Mouse (Mus musculus): Measurements from ENCODE around the gene Prkn. TPM values are rescaled to one million over a fixed set of nuclear protein-coding genes. Genes with fewer than 3 reads are reported as not detected.

Prkn gene
- total and polyA plus RNA-seq, 3 experiments = 0.86 to 5.7 (median 2.3) TPM

- DNase-seq (ENCODE audit: low spot score) (no peak), ATAC-seq (ENCODE audit: extremely low read depth, insufficient number of reproducible peaks, low FRiP score, poor library complexity, severe bottlenecking) (no peak)
- no peaks in the 10 kb centered on the region for H3K4me1 ChIP-seq (ENCODE audit: insufficient read depth, low read depth, low read length)
- no peak overlapping the region for H3K4me3 ChIP-seq (ENCODE audit: low read depth, low read length)
- no peak for TF ChIP-seq GATA2 (IDR thresholded peaks at IDR 0.05; ENCODE audit: borderline replicate concordance, low read depth, low read length)
- no peak for TF ChIP-seq CTCF (IDR thresholded peaks at IDR 0.05; ENCODE audit: low read depth, low read length)
- TF ChIP-seq GATA1 (IDR thresholded peaks at IDR 0.05; ENCODE audit: borderline replicate concordance, low read length) = no peak
- TF ChIP-seq POLR2AphosphoS5 (IDR thresholded peaks at IDR 0.05; ENCODE audit: insufficient replicate concordance, low read depth, low read length) = no peak
- TF ChIP-seq TAL1 (conservative IDR thresholded peaks at IDR 0.05; ENCODE audit: low read depth, low read length) = no peak
- peaks cover 8% of the 10 kb centered on the region for H3K27me3 ChIP-seq (ENCODE audit: insufficient read depth, low read length)
- no peaks in the 10 kb centered on the region for H3K36me3 ChIP-seq (replicated peaks)
- no peaks in the 10 kb centered on the region for H3K9me3 ChIP-seq (replicated peaks)
Measured at GRCm38 (mm10) chr17:11727101-11727500, 886.9 kb downstream of the Prkn start.

GRCm38 (mm10) chr17:11728294-11728693, 888.1 kb downstream of the Prkn start:
- H3K27me3 ChIP-seq (ENCODE audit: insufficient read depth, low read length) = peaks cover 11% of the 10 kb centered on the region
- no peak for DNase-seq (ENCODE audit: low spot score)
- no peaks in the 10 kb centered on the region for H3K4me1 ChIP-seq (ENCODE audit: insufficient read depth, low read depth, low read length)
- H3K9me3 ChIP-seq (replicated peaks) = no peaks in the 10 kb centered on the region
- no peak overlapping the region for H3K4me3 ChIP-seq (ENCODE audit: low read depth, low read length)
- TF ChIP-seq CTCF (IDR thresholded peaks at IDR 0.05; ENCODE audit: low read depth, low read length) = no peak
- no peak for TF ChIP-seq TAL1 (conservative IDR thresholded peaks at IDR 0.05; ENCODE audit: low read depth, low read length)
- TF ChIP-seq GATA2 (IDR thresholded peaks at IDR 0.05; ENCODE audit: borderline replicate concordance, low read depth, low read length) = no peak
- TF ChIP-seq POLR2AphosphoS5 (IDR thresholded peaks at IDR 0.05; ENCODE audit: insufficient replicate concordance, low read depth, low read length) = no peak
- no peak for TF ChIP-seq GATA1 (IDR thresholded peaks at IDR 0.05; ENCODE audit: borderline replicate concordance, low read length)
- no peak for ATAC-seq (ENCODE audit: extremely low read depth, insufficient number of reproducible peaks, low FRiP score, poor library complexity, severe bottlenecking)
- H3K36me3 ChIP-seq (replicated peaks) = no peaks in the 10 kb centered on the region

GRCm38 (mm10) chr17:11730656-11731594, 890.7 kb downstream of the Prkn start:
- DNase-seq (ENCODE audit: low spot score) (no peak), ATAC-seq (ENCODE audit: extremely low read depth, insufficient number of reproducible peaks, low FRiP score, poor library complexity, severe bottlenecking) (no peak)
- Histone ChIP-seq H3K4me3 (ENCODE audit: low read depth, low read length) (no peak overlapping the region), H3K27me3 (ENCODE audit: insufficient read depth, low read length) (peaks cover 9% of the 10 kb centered on the region), H3K4me1 (ENCODE audit: insufficient read depth, low read depth, low read length) (no peaks in the 10 kb centered on the region), H3K36me3 (replicated peaks) (no peaks in the 10 kb centered on the region), H3K9me3 (replicated peaks) (no peaks in the 10 kb centered on the region)
- TF ChIP-seq POLR2AphosphoS5 (IDR thresholded peaks at IDR 0.05; ENCODE audit: insufficient replicate concordance, low read depth, low read length) = no peak
- TF ChIP-seq GATA1 (IDR thresholded peaks at IDR 0.05; ENCODE audit: borderline replicate concordance, low read length) = no peak
- no peak for TF ChIP-seq CTCF (IDR thresholded peaks at IDR 0.05; ENCODE audit: low read depth, low read length)
- TF ChIP-seq TAL1 (conservative IDR thresholded peaks at IDR 0.05; ENCODE audit: low read depth, low read length) = no peak
- TF ChIP-seq GATA2 (IDR thresholded peaks at IDR 0.05; ENCODE audit: borderline replicate concordance, low read depth, low read length) = no peak

- Histone ChIP-seq H3K4me3 (ENCODE audit: low read depth, low read length) (no peak overlapping the region; the same call in 1 of the 2 replicates), H3K9me3 (replicated peaks) (no peaks in the 10 kb centered on the region), H3K27me3 (ENCODE audit: insufficient read depth, low read length) (peaks cover 9% of the 10 kb centered on the region), H3K4me1 (ENCODE audit: insufficient read depth, low read depth, low read length) (no peaks in the 10 kb centered on the region), H3K36me3 (replicated peaks) (no peaks in the 10 kb centered on the region)
- DNase-seq (ENCODE audit: low spot score) (no peak), ATAC-seq (ENCODE audit: extremely low read depth, insufficient number of reproducible peaks, low FRiP score, poor library complexity, severe bottlenecking) (no peak)
- TF ChIP-seq CTCF (IDR thresholded peaks at IDR 0.05; ENCODE audit: low read depth, low read length) (no peak), GATA2 (IDR thresholded peaks at IDR 0.05; ENCODE audit: borderline replicate concordance, low read depth, low read length) (no peak), GATA1 (IDR thresholded peaks at IDR 0.05; ENCODE audit: borderline replicate concordance, low read length) (no peak), POLR2AphosphoS5 (IDR thresholded peaks at IDR 0.05; ENCODE audit: insufficient replicate concordance, low read depth, low read length) (no peak), TAL1 (conservative IDR thresholded peaks at IDR 0.05; ENCODE audit: low read depth, low read length) (no peak)
Measured at GRCm38 (mm10) chr17:11735158-11735877, 895.1 kb downstream of the Prkn start.

GRCm38 (mm10) chr17:11736531-11736930, 896.3 kb downstream of the Prkn start:
- no peak for ATAC-seq (ENCODE audit: extremely low read depth, insufficient number of reproducible peaks, low FRiP score, poor library complexity, severe bottlenecking)
- H3K9me3 ChIP-seq (replicated peaks) = no peaks in the 10 kb centered on the region

GRCm38 (mm10) chr17:11737905-11738304, 897.7 kb downstream of the Prkn start:
- Histone ChIP-seq H3K4me3 (ENCODE audit: low read depth, low read length) (no peak overlapping the region), H3K27me3 (ENCODE audit: insufficient read depth, low read length) (peaks cover 12% of the 10 kb centered on the region), H3K9me3 (replicated peaks) (no peaks in the 10 kb centered on the region), H3K36me3 (replicated peaks) (no peaks in the 10 kb centered on the region), H3K4me1 (ENCODE audit: insufficient read depth, low read depth, low read length) (no peaks in the 10 kb centered on the region)
- DNase-seq (ENCODE audit: low spot score) (no peak), ATAC-seq (ENCODE audit: extremely low read depth, insufficient number of reproducible peaks, low FRiP score, poor library complexity, severe bottlenecking) (no peak)
- no peak for TF ChIP-seq TAL1 (conservative IDR thresholded peaks at IDR 0.05; ENCODE audit: low read depth, low read length)
- no peak for TF ChIP-seq GATA1 (IDR thresholded peaks at IDR 0.05; ENCODE audit: borderline replicate concordance, low read length)
- no peak for TF ChIP-seq CTCF (IDR thresholded peaks at IDR 0.05; ENCODE audit: low read depth, low read length)
- no peak for TF ChIP-seq POLR2AphosphoS5 (IDR thresholded peaks at IDR 0.05; ENCODE audit: insufficient replicate concordance, low read depth, low read length)

More at GRCm38 (mm10) chr17:11736531-11736930, 896.3 kb downstream of the Prkn start:
- Histone ChIP-seq H3K4me1 (ENCODE audit: insufficient read depth, low read depth, low read length) (no peaks in the 10 kb centered on the region), H3K27me3 (ENCODE audit: insufficient read depth, low read length) (peaks cover 15% of the 10 kb centered on the region), H3K4me3 (ENCODE audit: low read depth, low read length) (no peak overlapping the region), H3K36me3 (replicated peaks) (no peaks in the 10 kb centered on the region)
- no peak for DNase-seq (ENCODE audit: low spot score)
- TF ChIP-seq GATA1 (IDR thresholded peaks at IDR 0.05; ENCODE audit: borderline replicate concordance, low read length) (no peak), GATA2 (IDR thresholded peaks at IDR 0.05; ENCODE audit: borderline replicate concordance, low read depth, low read length) (no peak), CTCF (IDR thresholded peaks at IDR 0.05; ENCODE audit: low read depth, low read length) (no peak), POLR2AphosphoS5 (IDR thresholded peaks at IDR 0.05; ENCODE audit: insufficient replicate concordance, low read depth, low read length) (no peak), TAL1 (conservative IDR thresholded peaks at IDR 0.05; ENCODE audit: low read depth, low read length) (no peak)

Measured in G1E (cell line).